Mouse (Mus musculus) stomach, postnatal 0 days (tissue): ENCODE measurements around the gene Zfp622. TPM values are rescaled to one million over a fixed set of nuclear protein-coding genes. Genes with fewer than 3 reads are reported as not detected.

Experiments
- ATAC-seq: fragments of 200-750 bp; cut with Nextera tagmentation; 2 replicates; pipeline ENCODE4 v1.8.0; 2017; ENCODE audit not compliant: low FRiP score, low TSS enrichment
- DNase-seq: peaks from one replicate; pipeline ENCODE4 v3.0.0-alpha.2; 2016; ENCODE audit warnings: low spot score
- H3K27ac ChIP-seq: fragments of 300-500 bp; sonication (generic); replicated peaks from 2 replicates; pipeline ENCODE4 v1.5.1; 2014; ENCODE audit warnings: mild to moderate bottlenecking, control low read depth
- H3K27me3 ChIP-seq: fragments of 300-500 bp; sonication (generic); 2 replicates; pipeline ENCODE4 v1.6.1; 2014; ENCODE audit warnings: low read length; ENCODE audit not compliant: control insufficient read depth, insufficient read depth
- H3K36me3 ChIP-seq: fragments of 300-500 bp; sonication (generic); 2 replicates; pipeline ENCODE4 v1.6.1; 2014; ENCODE audit warnings: low read length, mixed read lengths; ENCODE audit not compliant: control insufficient read depth, insufficient read depth
- H3K4me1 ChIP-seq: fragments of 300-500 bp; sonication (generic); replicated peaks from 2 replicates; pipeline ENCODE4 v1.6.1; 2014; ENCODE audit warnings: antibody characterized with exemption; ENCODE audit not compliant: control insufficient read depth, insufficient read depth
- H3K4me2 ChIP-seq: fragments of 300-500 bp; sonication (generic); replicated peaks from 2 replicates; pipeline ENCODE4 v1.6.1; 2014; ENCODE audit warnings: low read depth, mild to moderate bottlenecking, control low read depth, moderate library complexity
- H3K4me3 ChIP-seq: fragments of 300-500 bp; sonication (generic); 2 replicates; pipeline ENCODE4 v1.5.1; 2014; ENCODE audit warnings: low read depth, low read length, control low read depth
- H3K9ac ChIP-seq: fragments of 300-500 bp; sonication (generic); 2 replicates; pipeline ENCODE4 v1.6.1; 2014; ENCODE audit warnings: mild to moderate bottlenecking, low read length, control low read depth, mixed read lengths
- H3K9me3 ChIP-seq: fragments of 300-500 bp; sonication (generic); 2 replicates; pipeline ENCODE4 v1.6.1; 2016; ENCODE audit warnings: low read length; ENCODE audit not compliant: control insufficient read depth
- CTCF ChIP-seq: IDR thresholded peaks from 2 replicates; pipeline ENCODE4 v1.5.1; 2016; ENCODE audit warnings: antibody characterized with exemption, low read depth, mild to moderate bottlenecking, moderate library complexity
- EP300 ChIP-seq: optimal IDR thresholded peaks from 2 replicates; pipeline ENCODE3; 2016; ENCODE audit warnings: antibody characterized with exemption
- WGBS: fragments of 180-500 bp; shearing (Covaris S2); extraction: QIAGEN DNeasy Blood & Tissue Kit; methylation state at CpG from one replicate; pipeline ENCODE4 v1.1.7; 2014; 5-methylcytosine and 5-hydroxymethylcytosine counted together
- polyA plus RNA-seq: library from polyadenylated mRNA; unstranded; fragments of >200 nt; fragmentation: Nextera tagmentation; extraction: Ambion mirVana; gene quantifications from 2 replicates; pipeline ENCODE4 v1.2.1, GENCODE M21; 2015

Gene Zfp622
- polyA plus RNA-seq, 1 experiment from 2014 or later, result 20.1 TPM

- no peak for TF ChIP-seq EP300
- TF ChIP-seq CTCF, result no peak
- H3K9ac ChIP-seq, result no peak overlapping the region
- no peaks in the 10 kb centered on the region for H3K36me3 ChIP-seq
- ATAC-seq (no peak), DNase-seq (no peak)
- H3K27ac ChIP-seq, result no peak overlapping the region
- 61% methylated on average over 4 of the region's 4 CpGs for WGBS
- H3K9me3 ChIP-seq, result no peaks in the 10 kb centered on the region
- no peaks in the 10 kb centered on the region for H3K27me3 ChIP-seq
- H3K4me1 ChIP-seq, result no peaks in the 10 kb centered on the region; the same call in 1 of the 2 replicates
- no peak overlapping the region for H3K4me3 ChIP-seq
- peak overlapping the region; percentile 61; the same call in 1 of the 2 replicates for H3K4me2 ChIP-seq
These were observed 41.8 kb upstream of the Zfp622 start for GRCm38 (mm10) chr15:25942415-25942814.

GRCm38 (mm10) chr15:25943386-25944137 is 40.6 kb upstream of the Zfp622 start:
- Histone ChIP-seq H3K4me1 (no peaks in the 10 kb centered on the region; the same call in 1 of the 2 replicates), H3K4me2 (no peak overlapping the region), H3K36me3 (no peaks in the 10 kb centered on the region), H3K9ac (no peak overlapping the region), H3K4me3 (no peak overlapping the region), H3K27me3 (no peaks in the 10 kb centered on the region), H3K9me3 (no peaks in the 10 kb centered on the region), H3K27ac (no peak overlapping the region)
- no peak for TF ChIP-seq CTCF
- no peak for TF ChIP-seq EP300
- DNase-seq (no peak), ATAC-seq (no peak)
- WGBS, result 81% methylated on average over 15 of the region's 15 CpGs

GRCm38 (mm10) chr15:25945224-25945623 is 38.9 kb upstream of the Zfp622 start:
- Histone ChIP-seq H3K9ac (no peak overlapping the region), H3K4me1 (no peaks in the 10 kb centered on the region; the same call in 1 of the 2 replicates), H3K27me3 (no peaks in the 10 kb centered on the region), H3K27ac (no peak overlapping the region), H3K9me3 (no peaks in the 10 kb centered on the region), H3K4me2 (no peak overlapping the region), H3K4me3 (no peak overlapping the region), H3K36me3 (no peaks in the 10 kb centered on the region)
- ATAC-seq (peak; percentile 29; the same call in 1 of the 2 replicates), DNase-seq (peak; percentile 63)
- no peak for TF ChIP-seq EP300
- no peak for TF ChIP-seq CTCF
- WGBS, result 60% methylated on average over 8 of the region's 8 CpGs

- Histone ChIP-seq H3K27ac (no peak overlapping the region), H3K4me3 (no peak overlapping the region), H3K4me1 (no peaks in the 10 kb centered on the region), H3K4me2 (no peak overlapping the region), H3K36me3 (no peaks in the 10 kb centered on the region), H3K9ac (no peak overlapping the region), H3K9me3 (no peaks in the 10 kb centered on the region), H3K27me3 (no peaks in the 10 kb centered on the region)
- WGBS, result 89% methylated on average over 7 of the region's 7 CpGs
- TF ChIP-seq EP300 (no peak), CTCF (no peak)
- no peak for ATAC-seq
- no peak for DNase-seq
These were observed 37.7 kb upstream of the Zfp622 start for GRCm38 (mm10) chr15:25946482-25946881.

- 77% methylated on average over 8 of the region's 8 CpGs for WGBS
- H3K9ac ChIP-seq, result no peak overlapping the region
- no peaks in the 10 kb centered on the region for H3K4me1 ChIP-seq
- ATAC-seq (no peak), DNase-seq (no peak)
- H3K9me3 ChIP-seq, result no peaks in the 10 kb centered on the region
- H3K36me3 ChIP-seq, result no peaks in the 10 kb centered on the region
- H3K27me3 ChIP-seq, result no peaks in the 10 kb centered on the region
- no peak overlapping the region for H3K4me2 ChIP-seq
- TF ChIP-seq CTCF (no peak), EP300 (no peak)
- no peak overlapping the region for H3K27ac ChIP-seq
- no peak overlapping the region for H3K4me3 ChIP-seq
These were observed 36.8 kb upstream of the Zfp622 start for GRCm38 (mm10) chr15:25947383-25947782.
